Mouse (Mus musculus) left cerebral cortex, adult 2 months (tissue): Measurements from ENCODE around the gene Mterf4. TPM values are rescaled to one million over a fixed set of nuclear protein-coding genes. Genes with fewer than 3 reads are reported as not detected.
"Not testable (repeated sequence)": the region's sequence is repeated elsewhere in the genome, so short reads cannot be mapped to it uniquely, and the experiment has no call there.

ENCODE experiments used
- DNase-seq, 2 experiments: peaks; one replicate each; pipeline ENCODE4 v3.0.0; 2021 to 2022; ENCODE audit warnings: low spot score in 2 of 2, mixed read lengths in 1 of 2; ENCODE audit errors: extremely low spot score in 1 of 2
- H3K27ac ChIP-seq: fragments of 200-600 bp; 2 replicates; pipeline ENCODE4 v1.8.1; 2022
- H3K4me3 ChIP-seq: fragments of 200-600 bp; 2 replicates; pipeline ENCODE4 v1.8.1; 2022
- CTCF ChIP-seq: fragments of 200-600 bp; IDR thresholded peaks from 2 replicates; pipeline ENCODE4 v1.8.1; 2022; ENCODE audit warnings: antibody characterized with exemption, mild to moderate bottlenecking, moderate library complexity
- intact Hi-C: fragments of 180-260 bp; cut with DNase I; formaldehyde crosslinking; loops from one replicate; pipeline ENCODE4 v1.15.1; 2025
- long read RNA-seq, 2 experiments: library from polyadenylated mRNA; stranded (forward); transcript quantifications; one replicate each; pipeline ENCODE4 v2.0.0; 2021; ENCODE audit warnings: borderline mapping rate in 2 of 2
- total RNA-seq, 2 experiments: library from RNA; stranded (reverse); gene quantifications; 2 replicates each; pipeline ENCODE4 v1.2.3; 2021

Gene Mterf4
- 10 to 100 TPM; 17.3 to 20.8 TPM for total RNA-seq
- long read RNA-seq, experiment 1, transcript Mterf4-202 (3 exons, 1,525 nt), result major isoform, 5 of 9 reads
- long read RNA-seq, experiment 1, partial matches to known transcripts, result 0 of 9 reads
- long read RNA-seq, experiment 1, other reads (novel, unspliced or antisense), result 1 of 9 reads
- long read RNA-seq, experiment 2, partial matches to known transcripts, result 1 of 6 reads
- long read RNA-seq, experiment 2, other reads (novel, unspliced or antisense), result 0 of 6 reads

GRCm38 (mm10) chr1:93305581-93306337 lies at the start of gene Mterf4:
Mterf4 (minus strand) TSS chr1:93305915.
- Histone ChIP-seq H3K4me3 (peak within 1 kb of the TSS; percentile 85), H3K27ac (peak within 1 kb of the TSS; percentile 83)
- DNase-seq, result peak; percentile 81 to 84
- intact Hi-C loops, result loop anchor here (5.0 kb wide), 1 partner anchor 133 kb away; no protein-coding TSS in a partner anchor
- no peak for TF ChIP-seq CTCF

GRCm38 (mm10) chr1:93352724-93353123 lies 47.0 kb upstream of the Mterf4 start:
- intact Hi-C loops, result no loop called here
- Histone ChIP-seq H3K27ac (no peak overlapping the region), H3K4me3 (no peak overlapping the region)
- no peak for DNase-seq
- TF ChIP-seq CTCF, result no peak

DNA sequence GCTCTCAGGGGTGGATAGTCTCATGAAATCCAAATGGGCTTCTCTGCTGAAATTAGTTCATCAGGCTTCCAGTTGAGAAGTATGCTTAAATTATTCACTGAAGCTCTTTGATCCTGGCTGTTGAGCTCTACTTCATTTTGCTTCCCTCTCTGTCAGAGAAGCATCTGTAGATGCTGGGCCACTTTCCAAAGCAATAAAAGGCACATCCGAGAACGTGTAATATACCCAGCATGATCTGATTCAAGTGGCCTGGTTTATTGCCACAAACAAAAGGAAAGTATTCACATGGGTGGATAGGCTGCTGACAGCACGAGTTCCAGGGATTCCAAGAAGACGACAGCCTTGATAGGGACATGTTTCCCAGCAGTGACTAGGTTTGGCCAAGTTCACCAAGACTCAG lies 44.0 kb upstream of the Mterf4 start:
- no peak for TF ChIP-seq CTCF
- DNase-seq, result no peak
- H3K4me3 ChIP-seq, result no peak overlapping the region
- intact Hi-C loops, result loop anchor here (10.0 kb wide), 1 partner anchor 165 kb away; the partner anchor contains the start of gene Farp2
- no peak overlapping the region; the same call in 1 of the 2 replicates for H3K27ac ChIP-seq

GRCm38 (mm10) chr1:93347176-93347575 lies 41.5 kb upstream of the Mterf4 start:
- H3K4me3 ChIP-seq, result no peak overlapping the region
- no peak for DNase-seq
- intact Hi-C loops, result loop anchor here (10.0 kb wide), 1 partner anchor 168 kb away; the partner anchor contains the start of gene Farp2
- no peak overlapping the region for H3K27ac ChIP-seq
- no peak for TF ChIP-seq CTCF

DNA sequence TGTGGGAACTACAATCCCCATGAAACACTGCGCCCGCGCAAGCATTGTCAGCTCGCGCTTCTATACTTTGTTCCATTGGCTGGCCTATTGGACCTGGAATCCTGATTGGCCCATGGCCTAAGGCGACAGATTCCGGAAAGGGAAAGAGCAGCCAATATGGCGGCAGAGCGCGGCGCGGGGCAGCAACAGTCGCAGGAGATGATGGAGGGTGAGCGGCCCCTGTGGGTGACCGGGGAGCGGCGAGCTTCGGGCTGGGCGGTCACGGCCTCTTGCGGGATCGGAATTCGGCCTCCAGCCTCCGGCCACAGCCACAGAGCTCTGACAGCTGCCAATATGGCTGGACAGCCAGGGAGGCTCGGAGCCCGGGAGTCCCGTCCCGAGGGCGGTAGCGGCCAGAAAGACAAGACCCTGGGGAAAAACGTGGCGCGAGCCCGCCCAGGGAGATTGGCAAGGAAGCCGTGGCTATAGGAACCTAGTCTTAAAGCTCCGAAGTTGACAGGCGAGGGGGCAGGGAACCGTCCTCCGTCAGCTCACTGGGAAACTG lies 37.9 kb upstream of the Mterf4 start:
- intact Hi-C loops, result loop anchor here (2.0 to 10.0 kb wide), 2 partner anchors 135 to 171 kb away; partner anchors contain the start of genes Farp2 and Hdlbp
- peak; percentile 90 to 92 for DNase-seq
- peak; percentile 29 for TF ChIP-seq CTCF
- peak overlapping the region; percentile 75 for H3K4me3 ChIP-seq
- H3K27ac ChIP-seq, result peak overlapping the region; percentile 88

DNA sequence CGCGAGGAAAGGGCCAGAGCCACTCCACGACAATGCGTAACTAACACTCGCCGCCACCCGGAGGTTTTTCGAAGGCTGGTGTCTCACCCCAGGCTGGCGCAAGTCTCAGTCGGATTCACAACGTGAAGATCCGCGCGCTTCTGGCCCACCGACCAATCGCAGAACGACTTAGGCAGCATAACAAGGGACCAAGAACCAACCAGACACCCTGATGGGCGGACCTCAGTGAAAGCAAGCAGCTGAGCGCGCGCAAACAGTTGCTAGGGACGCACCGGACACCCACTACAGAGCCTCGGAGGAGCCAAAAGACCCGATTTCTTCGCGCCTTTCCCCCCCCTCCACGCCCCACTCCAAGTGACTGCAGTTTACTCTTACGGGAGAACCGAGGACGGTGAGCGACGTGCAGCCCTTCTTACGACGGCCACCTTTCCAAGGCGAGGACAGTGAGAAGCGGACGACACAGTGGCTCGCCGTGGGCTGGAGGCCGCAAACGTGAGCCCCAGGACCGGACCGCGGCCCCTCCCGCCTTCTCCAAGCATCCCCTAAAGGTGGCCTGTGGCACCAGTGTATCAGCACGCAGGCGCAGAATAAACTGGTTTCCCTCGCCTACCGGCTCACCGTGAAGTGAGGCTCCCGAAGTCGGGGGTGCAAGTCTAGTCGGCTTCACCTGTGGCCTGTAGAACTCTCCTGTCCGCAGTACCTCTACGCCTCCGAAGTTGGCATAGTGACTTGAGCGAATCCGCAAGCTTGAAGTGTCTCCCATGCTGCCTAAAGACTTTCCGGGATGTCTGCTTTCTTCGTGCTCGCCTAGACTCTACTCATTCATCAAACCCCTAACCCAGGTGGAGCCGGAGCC lies 37.2 kb upstream of the Mterf4 start, which contains the start of the genes Ppp1r7 and Pask:
Gene Ppp1r7, plus strand, starts transcription at position 207 of the 856 bp plus-strand sequence.
Gene Pask, minus strand, starts transcription at position 835 of the 856 bp plus-strand sequence.
- Histone ChIP-seq H3K27ac (peak within 1 kb of the TSS; percentile 88), H3K4me3 (peak within 1 kb of the TSS; percentile 75)
- intact Hi-C loops, result loop anchor here (2.0 to 10.0 kb wide), 2 partner anchors 136 to 172 kb away; partner anchors contain the start of genes Farp2 and Hdlbp
- no peak for TF ChIP-seq CTCF
- DNase-seq, result peak; percentile 92 to 93

DNA sequence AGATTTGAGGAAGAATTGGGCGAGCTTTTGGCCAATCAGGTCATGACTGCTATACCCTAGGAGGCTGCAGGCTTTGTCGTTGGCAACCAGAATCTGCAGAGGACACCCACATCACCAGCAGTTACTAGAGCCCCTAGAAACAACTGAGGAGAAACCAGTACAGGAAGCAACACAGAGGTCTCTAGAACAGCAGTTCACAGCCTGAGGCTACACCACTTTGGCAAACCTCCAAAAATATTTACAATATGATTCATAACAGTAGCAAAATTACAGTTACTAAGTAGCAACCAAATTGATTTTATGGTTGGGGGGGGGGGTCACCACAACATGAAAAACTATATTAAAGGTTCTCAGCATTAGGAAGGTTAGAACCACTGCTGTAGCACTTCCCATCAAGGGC lies 28.9 kb upstream of the Mterf4 start:
- H3K4me3 ChIP-seq, result no peak overlapping the region
- intact Hi-C loops, result no loop called here
- TF ChIP-seq CTCF, result no peak
- H3K27ac ChIP-seq, result no peak overlapping the region
- DNase-seq, result no peak

DNA sequence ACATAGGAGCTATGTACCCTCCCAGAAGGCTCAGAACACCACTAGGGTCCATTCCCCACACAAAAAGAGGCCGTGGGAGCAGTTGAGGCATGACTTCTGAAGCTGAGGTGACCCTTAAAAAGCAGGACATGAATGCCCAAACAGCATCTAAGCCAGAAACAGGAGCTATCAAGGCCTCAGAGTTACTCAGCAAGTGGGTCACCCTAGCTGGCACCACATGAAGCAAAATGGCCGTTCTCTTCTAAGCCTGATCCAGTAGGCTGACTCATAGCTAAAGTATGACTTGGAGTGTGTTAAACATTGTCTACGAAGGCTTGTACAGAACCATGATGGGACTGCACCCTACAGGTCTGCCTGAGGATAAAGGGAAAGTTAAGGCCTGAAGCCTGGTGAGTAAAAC lies 20.7 kb upstream of the Mterf4 start:
- TF ChIP-seq CTCF, result no peak
- no peak overlapping the region for H3K4me3 ChIP-seq

DNA sequence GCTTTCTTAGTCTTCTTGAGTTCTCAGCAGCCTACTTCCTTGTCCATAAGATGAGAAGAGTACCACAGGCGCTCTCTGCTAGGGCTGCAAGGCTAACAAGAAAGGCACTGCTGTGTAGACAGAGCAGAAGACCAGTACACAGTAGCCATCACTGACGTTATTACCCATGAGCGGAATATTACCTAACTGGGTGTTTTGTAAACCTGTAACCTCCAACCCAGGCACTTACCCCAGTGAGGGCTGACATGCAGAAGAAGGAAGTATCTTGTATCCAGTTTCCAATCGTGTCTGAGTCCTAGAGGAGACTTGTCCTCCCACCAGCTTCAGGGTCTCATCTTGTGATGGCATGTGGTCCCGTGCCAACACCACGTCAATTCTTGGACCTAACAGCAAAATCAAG lies 18.3 kb upstream of the Mterf4 start:
- intact Hi-C loops, result no loop called here
- Histone ChIP-seq H3K4me3 (no peak overlapping the region), H3K27ac (no peak overlapping the region)
- TF ChIP-seq CTCF, result no peak
- DNase-seq, result no peak

More for the DNA sequence above, 20.7 kb upstream of the Mterf4 start:
- no peak overlapping the region for H3K27ac ChIP-seq
- intact Hi-C loops, result no loop called here
- DNase-seq, result no peak

DNA sequence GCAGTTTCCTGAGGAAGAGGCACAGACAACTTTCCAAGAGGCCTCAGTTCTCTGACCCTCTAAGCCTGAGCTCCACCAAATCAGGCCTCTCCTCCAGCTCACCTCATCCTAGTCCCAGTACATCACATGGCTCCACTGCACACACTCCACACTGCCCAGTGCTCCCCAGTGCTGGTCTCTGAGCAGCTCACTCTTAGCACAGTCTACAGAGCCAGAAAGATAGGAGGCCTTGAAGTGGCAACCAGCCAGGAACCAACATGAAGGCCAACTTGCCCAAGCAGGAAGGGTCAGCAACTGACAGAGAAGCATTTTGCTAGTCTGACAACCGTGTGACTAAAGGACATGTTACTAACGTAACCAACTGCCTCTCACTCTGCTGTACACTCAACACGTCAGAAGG lies 5.1 kb downstream of the Mterf4 start:
- intact Hi-C loops, result no loop called here
- no peak overlapping the region for H3K4me3 ChIP-seq
- no peak overlapping the region for H3K27ac ChIP-seq
- TF ChIP-seq CTCF, result no peak
- DNase-seq, result no peak

DNA sequence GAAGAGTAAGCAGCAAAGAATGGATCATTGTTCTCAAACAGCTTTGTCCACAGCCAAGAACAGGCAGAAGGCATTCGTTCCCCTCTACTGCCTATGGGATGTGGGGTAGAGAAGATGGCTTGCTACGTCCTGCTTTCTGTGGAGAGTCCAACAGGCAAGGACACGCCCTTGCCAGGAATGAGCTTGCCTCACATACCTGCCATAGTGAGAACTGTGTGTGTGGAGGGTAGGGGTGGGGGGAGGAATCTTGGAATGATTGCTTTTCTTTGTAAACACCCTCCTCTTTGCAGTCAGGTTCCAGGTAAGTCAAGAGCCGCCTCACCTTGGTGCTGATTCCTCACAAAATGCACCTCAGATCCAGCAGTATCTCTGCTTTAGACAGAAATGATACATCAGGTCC lies 5.9 kb downstream of the Mterf4 start:
- no peak for TF ChIP-seq CTCF
- intact Hi-C loops, result no loop called here
- Histone ChIP-seq H3K27ac (no peak overlapping the region), H3K4me3 (no peak overlapping the region)
- DNase-seq, result no peak

DNA sequence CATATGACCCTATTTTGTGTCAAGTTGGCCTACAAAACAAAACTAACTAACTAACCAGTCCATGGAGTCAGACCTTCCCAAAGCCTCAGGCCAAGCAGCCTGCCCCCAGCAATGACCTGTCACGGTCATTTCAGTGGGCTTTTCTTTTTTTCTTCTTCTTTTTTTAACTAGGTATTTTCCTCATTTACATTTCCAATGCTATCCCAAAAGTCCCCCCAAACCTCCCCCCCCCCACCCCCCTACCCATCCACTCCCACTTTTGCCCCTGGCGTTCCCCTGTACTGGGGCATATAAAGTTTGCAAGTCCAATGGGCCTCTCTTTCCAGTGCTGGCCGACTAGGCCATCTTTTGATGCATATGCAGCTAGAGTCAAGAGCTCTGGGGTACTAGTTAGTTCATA lies 11.2 kb downstream of the Mterf4 start:
- intact Hi-C loops, DNase-seq: not testable (repeated sequence)

More for the DNA sequence above, 11.2 kb downstream of the Mterf4 start:
- not testable (repeated sequence) for H3K27ac ChIP-seq, H3K4me3 ChIP-seq
